Mouse (Mus musculus) MEL (cell line): ENCODE data around the gene Scn1b. TPM values are rescaled to one million over a fixed set of nuclear protein-coding genes. Genes with fewer than 3 reads are reported as not detected.

Experiments
- DNase-seq: peaks from one replicate; pipeline ENCODE4 v3.0.0; 2011; ENCODE audit warnings: low read depth, low spot score
- H3K27ac ChIP-seq: 2 replicates; pipeline ENCODE4 v1.5.1; 2012; ENCODE audit warnings: low read depth, mild to moderate bottlenecking, control low read depth, low read length, moderate library complexity; ENCODE audit not compliant: control insufficient read depth
- H3K27me3 ChIP-seq, 2 experiments: fragments of 150-350 bp in 1 of 2; sonication (generic) in 1 of 2; 2 replicates each; pipeline ENCODE4 v1.6.1; 2012; ENCODE audit warnings: low read length in 2 of 2, mild to moderate bottlenecking in 2 of 2, improper control_type of control experiment in 1 of 2, moderate library complexity in 1 of 2; ENCODE audit not compliant: insufficient read depth in 2 of 2, control insufficient read depth in 1 of 2
- H3K36me3 ChIP-seq, 2 experiments: 2 replicates each; pipeline ENCODE4 v1.6.1; 2012 to 2014; ENCODE audit warnings: low read length in 2 of 2, improper control_type of control experiment in 1 of 2, inconsistent platforms in 1 of 2, mild to moderate bottlenecking in 1 of 2; ENCODE audit not compliant: insufficient read depth in 2 of 2, control insufficient read depth in 1 of 2
- H3K4me1 ChIP-seq, 2 experiments: fragments of 150-350 bp in 1 of 2; sonication (generic) in 1 of 2; 2 replicates each; pipeline ENCODE4 v1.6.1; 2012; ENCODE audit warnings: low read length in 2 of 2, improper control_type of control experiment in 1 of 2, mild to moderate bottlenecking in 1 of 2; ENCODE audit not compliant: insufficient read depth in 2 of 2, control insufficient read depth in 1 of 2
- H3K4me3 ChIP-seq, 2 experiments: fragments of 150-350 bp in 1 of 2; sonication (generic) in 1 of 2; 2 replicates each; pipeline ENCODE4 v1.5.1; 2012; ENCODE audit warnings: low read depth in 2 of 2, low read length in 2 of 2, mild to moderate bottlenecking in 2 of 2, moderate library complexity in 2 of 2, control low read depth in 1 of 2, improper control_type of control experiment in 1 of 2; ENCODE audit not compliant: control insufficient read depth in 1 of 2, insufficient read depth in 1 of 2
- H3K79me2 ChIP-seq: 2 replicates; pipeline ENCODE4 v1.6.1; 2012; ENCODE audit warnings: mild to moderate bottlenecking, low read length, moderate library complexity; ENCODE audit not compliant: control insufficient read depth, poor library complexity, insufficient read depth
- H3K9ac ChIP-seq: 2 replicates; pipeline ENCODE4 v1.6.1; 2012; ENCODE audit warnings: low read depth, mild to moderate bottlenecking, control low read depth, low read length, moderate library complexity; ENCODE audit not compliant: control insufficient read depth, poor library complexity, severe bottlenecking
- H3K9me3 ChIP-seq: fragments of 150-350 bp; sonication (generic); replicated peaks from 2 replicates; pipeline ENCODE4 v1.6.1; 2012; ENCODE audit warnings: mild to moderate bottlenecking, low read length, improper control_type of control experiment, moderate library complexity; ENCODE audit not compliant: insufficient read depth
- BHLHE40 ChIP-seq: IDR thresholded peaks from 2 replicates; pipeline ENCODE4 v1.6.1; 2012; ENCODE audit warnings: low read depth, mild to moderate bottlenecking, inconsistent platforms, low read length, improper control_type of control experiment, borderline replicate concordance
- CTCF ChIP-seq, 3 experiments: IDR thresholded peaks in 2 of 3; conservative IDR thresholded peaks in 1 of 3; 2 replicates each; pipeline ENCODE4 v1.5.1; 2011 to 2012; ENCODE audit warnings: low read length in 3 of 3, low read depth in 2 of 3, mild to moderate bottlenecking in 2 of 3, improper control_type of control experiment in 1 of 3, inconsistent platforms in 1 of 3, mixed read lengths in 1 of 3, moderate library complexity in 1 of 3; ENCODE audit not compliant: control insufficient read depth in 1 of 3, insufficient read depth in 1 of 3, poor library complexity in 1 of 3, severe bottlenecking in 1 of 3
- E2F4 ChIP-seq: IDR thresholded peaks from 2 replicates; pipeline ENCODE4 v1.6.1; 2011; ENCODE audit warnings: low read depth, low read length, improper control_type of control experiment, borderline replicate concordance
- ELF1 ChIP-seq: IDR thresholded peaks from 2 replicates; pipeline ENCODE4 v1.6.1; 2014; ENCODE audit warnings: low read depth, mild to moderate bottlenecking, inconsistent platforms, low read length, improper control_type of control experiment, moderate library complexity
- EP300 ChIP-seq, 2 experiments: IDR thresholded peaks; 2 replicates each; pipeline ENCODE4 v1.6.1; 2011; ENCODE audit warnings: improper control_type of control experiment in 2 of 2, low read length in 2 of 2, low read depth in 1 of 2, mild to moderate bottlenecking in 1 of 2
- ETS1 ChIP-seq: IDR thresholded peaks from 2 replicates; pipeline ENCODE4 v1.6.1; 2012; ENCODE audit warnings: low read depth, mild to moderate bottlenecking, inconsistent platforms, low read length, improper control_type of control experiment, moderate library complexity
- GATA1 ChIP-seq: IDR thresholded peaks from 2 replicates; pipeline ENCODE4 v1.6.1; 2011; ENCODE audit warnings: low read depth, low read length, improper control_type of control experiment
- HCFC1 ChIP-seq: IDR thresholded peaks from 2 replicates; pipeline ENCODE4 v1.6.1; 2012; ENCODE audit warnings: low read depth, mild to moderate bottlenecking, inconsistent platforms, low read length, improper control_type of control experiment, moderate library complexity
- KAT2A ChIP-seq: conservative IDR thresholded peaks from 2 replicates; pipeline ENCODE4 v1.6.1; 2012; ENCODE audit warnings: low read depth, low read length, improper control_type of control experiment, inconsistent platforms
- MAFK ChIP-seq: IDR thresholded peaks from 2 replicates; pipeline ENCODE4 v1.6.1; 2011; ENCODE audit warnings: low read depth, mild to moderate bottlenecking, low read length, improper control_type of control experiment, borderline replicate concordance
- MAX ChIP-seq: IDR thresholded peaks from 2 replicates; pipeline ENCODE4 v1.6.1; 2011; ENCODE audit warnings: low read length, improper control_type of control experiment
- MXI1 ChIP-seq: IDR thresholded peaks from 2 replicates; pipeline ENCODE4 v1.6.1; 2011; ENCODE audit warnings: mild to moderate bottlenecking, low read depth, low read length, improper control_type of control experiment
- MYC ChIP-seq: IDR thresholded peaks from 2 replicates; pipeline ENCODE4 v1.6.1; 2011; ENCODE audit warnings: low read depth, mild to moderate bottlenecking, low read length, improper control_type of control experiment, moderate library complexity
- NRF1 ChIP-seq: IDR thresholded peaks from 2 replicates; pipeline ENCODE4 v1.6.1; 2014; ENCODE audit warnings: low read depth, mild to moderate bottlenecking, inconsistent platforms, low read length, improper control_type of control experiment, moderate library complexity; ENCODE audit not compliant: poor library complexity, insufficient read depth, severe bottlenecking
- POLR2A ChIP-seq, 2 experiments: IDR thresholded peaks; 2 replicates each; pipeline ENCODE4 v1.6.1; 2011 to 2012; ENCODE audit warnings: low read length in 2 of 2, mild to moderate bottlenecking in 2 of 2, control low read depth in 1 of 2, improper control_type of control experiment in 1 of 2, low read depth in 1 of 2, moderate library complexity in 1 of 2; ENCODE audit not compliant: control insufficient read depth in 1 of 2, insufficient read depth in 1 of 2, poor library complexity in 1 of 2
- POLR2AphosphoS5 ChIP-seq: IDR thresholded peaks from 2 replicates; pipeline ENCODE4 v1.6.1; 2012; ENCODE audit warnings: low read depth, borderline replicate concordance, mild to moderate bottlenecking, inconsistent platforms, low read length, moderate library complexity, mixed read lengths
- RCOR1 ChIP-seq: IDR thresholded peaks from 2 replicates; pipeline ENCODE4 v1.6.1; 2012; ENCODE audit warnings: low read depth, mild to moderate bottlenecking, inconsistent platforms, low read length, improper control_type of control experiment
- SIN3A ChIP-seq: IDR thresholded peaks from 2 replicates; pipeline ENCODE4 v1.6.1; 2012; ENCODE audit warnings: low read length, improper control_type of control experiment, inconsistent platforms
- SMC3 ChIP-seq: IDR thresholded peaks from 2 replicates; pipeline ENCODE4 v1.6.1; 2011; ENCODE audit warnings: low read depth, low read length, improper control_type of control experiment
- TAL1 ChIP-seq: IDR thresholded peaks from 2 replicates; pipeline ENCODE4 v1.6.1; 2012; ENCODE audit warnings: mild to moderate bottlenecking, inconsistent platforms, low read length, moderate library complexity, mixed read lengths
- TCF12 ChIP-seq: IDR thresholded peaks from 2 replicates; pipeline ENCODE4 v1.6.1; 2014; ENCODE audit warnings: low read depth, mild to moderate bottlenecking, inconsistent platforms, low read length, improper control_type of control experiment, moderate library complexity
- UBTF ChIP-seq: IDR thresholded peaks from 2 replicates; pipeline ENCODE4 v1.6.1; 2012; ENCODE audit warnings: low read depth, mild to moderate bottlenecking, inconsistent platforms, low read length, improper control_type of control experiment, moderate library complexity, borderline replicate concordance; ENCODE audit not compliant: insufficient read depth
- USF1 ChIP-seq: IDR thresholded peaks from 2 replicates; pipeline ENCODE4 v1.6.1; 2014; ENCODE audit warnings: low read depth, mild to moderate bottlenecking, inconsistent platforms, low read length, improper control_type of control experiment, moderate library complexity
- ZKSCAN1 ChIP-seq: IDR thresholded peaks from 2 replicates; pipeline ENCODE4 v1.6.1; 2012; ENCODE audit warnings: low read depth, mild to moderate bottlenecking, inconsistent platforms, low read length, improper control_type of control experiment, moderate library complexity
- polyA plus RNA-seq, 2 experiments: library from polyadenylated mRNA; stranded (reverse) in 1 of 2; unstranded in 1 of 2; fragments of >175 nt in 1 of 2; fragments of >200 nt in 1 of 2; gene quantifications; 2 replicates each; pipeline versions ENCODE4 v1.2.1 to v1.2.4; 2012; ENCODE audit warnings: low replicate concordance in 2 of 2, low read depth in 1 of 2; ENCODE audit not compliant: insufficient read length in 2 of 2, insufficient read depth in 1 of 2, missing spikeins in 1 of 2
- total RNA-seq: library from RNA; depleted of rRNA; stranded (reverse); fragments of 300-350 nt; gene quantifications from 2 replicates; pipeline ENCODE4 v1.2.3, GENCODE M21; 2012

Scn1b gene
- total and polyA plus RNA-seq, 3 experiments = not detected

GRCm38 (mm10) chr7:31161246-31161645, 34.4 kb upstream of the Scn1b start:
- no peaks in the 10 kb centered on the region for H3K27me3 ChIP-seq
- H3K4me1 ChIP-seq = peaks cover 0 to 23% of the 10 kb centered on the region in 2 experiments; a peak in 2 of 4 replicates
- H3K4me3 ChIP-seq = no peak overlapping the region
- H3K9ac ChIP-seq = no peak overlapping the region
- DNase-seq = no peak
- no peak for TF ChIP-seq MAFK
- no peak for TF ChIP-seq SIN3A
- no peak for TF ChIP-seq ELF1
- TF ChIP-seq CTCF (IDR thresholded peaks at IDR 0.05 in 2 of 3, conservative IDR thresholded peaks at IDR 0.05 in 1 of 3; ENCODE audit: control insufficient read depth in 1 of 3, insufficient read depth in 1 of 3, low read depth in 2 of 3, low read length in 3 of 3, poor library complexity in 1 of 3, severe bottlenecking in 1 of 3) = no peak
- TF ChIP-seq POLR2AphosphoS5 = no peak
- TF ChIP-seq POLR2A (IDR thresholded peaks at IDR 0.05; ENCODE audit: control insufficient read depth in 1 of 2, insufficient read depth in 1 of 2, low read depth in 1 of 2, low read length in 2 of 2, poor library complexity in 1 of 2) = no peak
- TF ChIP-seq MAX = no peak
- no peak for TF ChIP-seq MXI1
- TF ChIP-seq ETS1 = no peak
- no peaks in the 10 kb centered on the region for H3K79me2 ChIP-seq
- peak overlapping the region; percentile 15 for H3K27ac ChIP-seq
- no peaks in the 10 kb centered on the region for H3K9me3 ChIP-seq
- peaks cover 0 to 13% of the 10 kb centered on the region in 2 experiments; a peak in 2 of 4 replicates for H3K36me3 ChIP-seq

- Histone ChIP-seq H3K9me3 (no peaks in the 10 kb centered on the region), H3K79me2 (no peaks in the 10 kb centered on the region)
- no peak for TF ChIP-seq USF1
- TF ChIP-seq CTCF (IDR thresholded peaks at IDR 0.05 in 2 of 3, conservative IDR thresholded peaks at IDR 0.05 in 1 of 3; ENCODE audit: control insufficient read depth in 1 of 3, insufficient read depth in 1 of 3, low read depth in 2 of 3, low read length in 3 of 3, poor library complexity in 1 of 3, severe bottlenecking in 1 of 3) = no peak
- TF ChIP-seq ELF1 = no peak
- TF ChIP-seq MYC = no peak
- peak; percentile 92 for TF ChIP-seq GATA1
- TF ChIP-seq UBTF = no peak
- no peak; the same call in 1 of the 2 replicates for TF ChIP-seq MAFK
- TF ChIP-seq HCFC1 = no peak
- no peak for TF ChIP-seq E2F4
- peak; percentile 96 for TF ChIP-seq RCOR1
- TF ChIP-seq KAT2A = no peak
- peak; percentile 79 for TF ChIP-seq TCF12
- peak; percentile 49 for TF ChIP-seq ETS1
- no peak for TF ChIP-seq NRF1
- TF ChIP-seq TAL1 = peak; percentile 75
- no peak for TF ChIP-seq BHLHE40
- no peak for TF ChIP-seq SMC3
- TF ChIP-seq EP300 (IDR thresholded peaks at IDR 0.05; ENCODE audit: low read depth in 1 of 2, low read length in 2 of 2) = peak; percentile 87 to 90
- 0 out of 2 replicates have a peak, but pooled peaks have one; percentile 27 for TF ChIP-seq MXI1
- no peak for TF ChIP-seq ZKSCAN1
- TF ChIP-seq SIN3A = peak; percentile 76
- TF ChIP-seq, all 39 proteins: peak for 8
- peaks cover 0 to 23% of the 10 kb centered on the region in 2 experiments; a peak in 2 of 4 replicates for H3K4me1 ChIP-seq
- no peak overlapping the region for H3K4me3 ChIP-seq
- peak overlapping the region; percentile 50 for H3K27ac ChIP-seq
- no peak overlapping the region for H3K9ac ChIP-seq
- DNase-seq = peak; percentile 84
- peaks cover 0 to 13% of the 10 kb centered on the region in 2 experiments; a peak in 2 of 4 replicates for H3K36me3 ChIP-seq
- no peaks in the 10 kb centered on the region for H3K27me3 ChIP-seq
Observed at GRCm38 (mm10) chr7:31160763-31161162, 34.0 kb upstream of the Scn1b start.
